Mouse (Mus musculus): ENCODE results near the gene Tmem88. TPM values are rescaled to one million over a fixed set of nuclear protein-coding genes. Genes with fewer than 3 reads are reported as not detected.

The Tmem88 gene
- polyA plus RNA-seq, 1 experiment from 2014 or later: 61.3 TPM

- DNase-seq (ENCODE audit: low spot score): no peak
- Histone ChIP-seq H3K9me3 (replicated peaks; ENCODE audit: low read length) (no peaks in the 10 kb centered on the region), H3K27me3 (ENCODE audit: insufficient read depth, low read length) (no peaks in the 10 kb centered on the region), H3K36me3 (ENCODE audit: insufficient read depth, low read length) (peaks cover 12% of the 10 kb centered on the region; the same call in 1 of the 2 replicates), H3K4me2 (ENCODE audit: low read length) (peak overlapping the region; percentile 40), H3K4me1 (replicated peaks; ENCODE audit: insufficient read depth, low read length) (peaks cover 15% of the 10 kb centered on the region), H3K27ac (peak overlapping the region; percentile 60), H3K9ac (ENCODE audit: low read depth, low read length) (0 out of 2 replicates have a peak overlapping the region, but pooled peaks have one; percentile 27), H3K4me3 (replicated peaks; ENCODE audit: low read depth, low read length) (no peak overlapping the region)
- 28% methylated on average over 12 of the region's 12 CpGs for WGBS
- TF ChIP-seq CTCF (IDR thresholded peaks at IDR 0.05; ENCODE audit: low read depth): no peak
- no peak for ATAC-seq (replicated peaks; ENCODE audit: low FRiP score, low read depth)
Observed at GRCm38 (mm10) chr11:69371601-69372000, 26.4 kb downstream of the Tmem88 start.

GRCm38 (mm10) chr11:69370817-69371215, 27.2 kb downstream of the Tmem88 start:
- ATAC-seq (replicated peaks; ENCODE audit: low FRiP score, low read depth) (no peak), DNase-seq (ENCODE audit: low spot score) (peak; percentile 53)
- no peaks in the 10 kb centered on the region for H3K27me3 ChIP-seq (ENCODE audit: insufficient read depth, low read length)
- no peaks in the 10 kb centered on the region for H3K9me3 ChIP-seq (replicated peaks; ENCODE audit: low read length)
- peaks cover 12% of the 10 kb centered on the region; the same call in 1 of the 2 replicates for H3K36me3 ChIP-seq (ENCODE audit: insufficient read depth, low read length)
- H3K27ac ChIP-seq: peak overlapping the region; percentile 47
- no peak for TF ChIP-seq CTCF (IDR thresholded peaks at IDR 0.05; ENCODE audit: low read depth)
- H3K4me3 ChIP-seq (replicated peaks; ENCODE audit: low read depth, low read length): peak overlapping the region; percentile 13; the same call in 1 of the 2 replicates
- 15% methylated on average over 9 of the region's 9 CpGs for WGBS
- H3K9ac ChIP-seq (ENCODE audit: low read depth, low read length): no peak overlapping the region; the same call in 1 of the 2 replicates
- peaks cover 19% of the 10 kb centered on the region for H3K4me1 ChIP-seq (replicated peaks; ENCODE audit: insufficient read depth, low read length)
- H3K4me2 ChIP-seq (ENCODE audit: low read length): peak overlapping the region; percentile 40

- no peak for TF ChIP-seq CTCF (IDR thresholded peaks at IDR 0.05; ENCODE audit: low read depth)
- Histone ChIP-seq H3K4me3 (replicated peaks; ENCODE audit: low read depth, low read length) (peak overlapping the region; percentile 99), H3K27ac (peak overlapping the region; percentile 100), H3K4me2 (ENCODE audit: low read length) (peak overlapping the region; percentile 89), H3K36me3 (ENCODE audit: insufficient read depth, low read length) (peaks cover 12% of the 10 kb centered on the region; the same call in 1 of the 2 replicates), H3K27me3 (ENCODE audit: insufficient read depth, low read length) (no peaks in the 10 kb centered on the region), H3K9me3 (replicated peaks; ENCODE audit: low read length) (no peaks in the 10 kb centered on the region), H3K4me1 (replicated peaks; ENCODE audit: insufficient read depth, low read length) (peaks cover 26% of the 10 kb centered on the region), H3K9ac (ENCODE audit: low read depth, low read length) (peak overlapping the region; percentile 100)
- ATAC-seq (replicated peaks; ENCODE audit: low FRiP score, low read depth) (no peak), DNase-seq (ENCODE audit: low spot score) (peak; percentile 61)
- 23% methylated on average over 2 of the region's 2 CpGs for WGBS
Observed at GRCm38 (mm10) chr11:69369990-69370816, 27.8 kb downstream of the Tmem88 start.

- TF ChIP-seq CTCF (IDR thresholded peaks at IDR 0.05; ENCODE audit: low read depth): no peak
- Histone ChIP-seq H3K27ac (peak within 1 kb of the TSS; percentile 100), H3K36me3 (ENCODE audit: insufficient read depth, low read length) (peaks cover 9% of the 10 kb centered on the region; the same call in 1 of the 2 replicates), H3K4me1 (replicated peaks; ENCODE audit: insufficient read depth, low read length) (peaks cover 33% of the 10 kb centered on the region), H3K9me3 (replicated peaks; ENCODE audit: low read length) (no peaks in the 10 kb centered on the region), H3K4me2 (ENCODE audit: low read length) (peak within 1 kb of the TSS; percentile 89), H3K27me3 (ENCODE audit: insufficient read depth, low read length) (no peaks in the 10 kb centered on the region), H3K9ac (ENCODE audit: low read depth, low read length) (peak within 1 kb of the TSS; percentile 100), H3K4me3 (replicated peaks; ENCODE audit: low read depth, low read length) (peak within 1 kb of the TSS; percentile 99)
- WGBS: under 1% methylated on average over 17 of the region's 34 CpGs
- DNase-seq (ENCODE audit: low spot score) (peak; percentile 67), ATAC-seq (replicated peaks; ENCODE audit: low FRiP score, low read depth) (no peak)
Observed at GRCm38 (mm10) chr11:69369215-69369989, 28.6 kb downstream of the Tmem88 start, which contains the start of gene Chd3. Chd3 (minus strand) TSS chr11:69369406.

GRCm38 (mm10) chr11:69368356-69369214, 29.4 kb downstream of the Tmem88 start:
- Histone ChIP-seq H3K4me3 (replicated peaks; ENCODE audit: low read depth, low read length) (peak overlapping the region; percentile 99), H3K27ac (peak overlapping the region; percentile 100), H3K9me3 (replicated peaks; ENCODE audit: low read length) (no peaks in the 10 kb centered on the region), H3K4me1 (replicated peaks; ENCODE audit: insufficient read depth, low read length) (peaks cover 41% of the 10 kb centered on the region), H3K9ac (ENCODE audit: low read depth, low read length) (peak overlapping the region; percentile 100), H3K36me3 (ENCODE audit: insufficient read depth, low read length) (peaks cover 6% of the 10 kb centered on the region; the same call in 1 of the 2 replicates), H3K27me3 (ENCODE audit: insufficient read depth, low read length) (no peaks in the 10 kb centered on the region), H3K4me2 (ENCODE audit: low read length) (peak overlapping the region; percentile 89)
- ATAC-seq (replicated peaks; ENCODE audit: low FRiP score, low read depth) (peak; percentile 18; the same call in 1 of the 2 replicates), DNase-seq (ENCODE audit: low spot score) (peak; percentile 70)
- no peak for TF ChIP-seq CTCF (IDR thresholded peaks at IDR 0.05; ENCODE audit: low read depth)
- WGBS: under 1% methylated on average over 75 of the region's 106 CpGs

Measured in kidney, postnatal 0 days (tissue).